Mouse (Mus musculus): ENCODE data around the gene Cct8l1.

- TF ChIP-seq CTCF (IDR thresholded peaks at IDR 0.05; ENCODE audit: borderline replicate concordance, control insufficient read depth, extremely low read depth, insufficient read depth, low read length, poor library complexity), result no peak
- TF ChIP-seq POLR2A (IDR thresholded peaks at IDR 0.05; ENCODE audit: control insufficient read depth, extremely low read depth, insufficient read depth, low read length, poor library complexity), result no peak
These were observed 5.6 kb downstream of the Cct8l1 start for GRCm38 (mm10) chr5:25521461-25521860.
